19 mouse cellular contexts compared by ENCODE assay signal in the genomic region with DNA sequence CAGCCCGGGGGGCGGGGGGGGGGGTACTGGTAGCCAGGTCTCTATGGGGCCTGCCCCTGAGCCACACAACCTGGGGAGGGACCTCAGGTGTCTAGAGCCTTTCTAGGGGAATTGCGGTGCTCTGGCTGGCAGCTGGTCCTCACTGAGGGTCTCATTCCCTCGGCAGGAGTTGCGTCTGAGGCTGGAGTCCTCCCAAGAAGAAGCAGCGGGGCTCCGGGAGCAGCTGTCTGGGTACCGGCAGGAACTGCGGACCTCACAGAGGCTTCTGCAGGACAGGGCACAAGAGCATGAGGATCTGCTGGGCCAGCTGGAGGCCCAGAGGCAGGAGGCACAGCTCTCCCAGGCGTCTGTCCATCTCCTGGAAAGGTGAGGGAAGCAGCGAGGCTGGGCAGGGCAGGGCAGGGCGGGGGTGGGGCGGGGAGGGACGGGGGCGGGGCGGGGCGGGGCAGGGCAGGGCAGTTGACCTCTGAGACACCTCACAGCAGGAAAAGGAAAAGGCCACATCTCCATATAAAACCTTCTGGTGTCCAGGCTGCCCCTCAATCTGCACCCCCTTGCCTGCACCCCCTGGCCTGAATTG. TPM values are rescaled to one million over a fixed set of nuclear protein-coding genes. Genes with fewer than 3 reads are reported as not detected.
DNase-seq lines count a peak whose midpoint lies in the region; ATAC-seq lines count a peak whose summit lies in the region.
"Had no signal": no experiment of that assay in that cellular context is flagged by ENCODE, and none has a peak within 500 bp of the region (broad histone marks: within the 10 kb centered on the region; RNA-seq: fewer than 3 reads in every experiment).

No protein-coding gene starts in this region.

- peak overlapping the region; percentile 36 for H3K4me2 ChIP-seq in kidney, embryonic 15.5 days
- peak overlapping the region; percentile 36 for H3K4me2 ChIP-seq in embryonic facial prominence, embryonic 13.5 days
- peak overlapping the region; percentile 26; the same call in 1 of the 2 replicates for H3K4me2 ChIP-seq in midbrain, embryonic 13.5 days (replicated peaks)
- H3K4me2 ChIP-seq: heart, embryonic 15.5 days; limb, embryonic 15.5 days had no signal

- H3K4me3 ChIP-seq in kidney, embryonic 15.5 days (replicated peaks), result no peak overlapping the region
- no peak overlapping the region for H3K4me3 ChIP-seq in embryonic facial prominence, embryonic 13.5 days
- no peak overlapping the region for H3K4me3 ChIP-seq in midbrain, embryonic 13.5 days (replicated peaks)
- H3K4me3 ChIP-seq: heart, embryonic 15.5 days; limb, embryonic 15.5 days had no signal

- no peak for ATAC-seq in kidney, embryonic 15.5 days (replicated peaks; ENCODE audit: low FRiP score)
- no peak for ATAC-seq in embryonic facial prominence, embryonic 13.5 days (ENCODE audit: insufficient number of reproducible peaks, insufficient read depth, low FRiP score, low TSS enrichment, low read depth)
- no peak for ATAC-seq in midbrain, embryonic 13.5 days
- ATAC-seq: forebrain, embryonic 14.5 days; inflammation-experienced regulatory T-cells, adult 6 months had no signal

- H3K36me3 ChIP-seq in kidney, embryonic 15.5 days, result no peaks in the 10 kb centered on the region
- H3K36me3 ChIP-seq in embryonic facial prominence, embryonic 13.5 days, result no peaks in the 10 kb centered on the region
- no peaks in the 10 kb centered on the region for H3K36me3 ChIP-seq in midbrain, embryonic 13.5 days
- H3K36me3 ChIP-seq: G1E; heart, embryonic 15.5 days; limb, embryonic 15.5 days had no signal

- peak; percentile 20 for DNase-seq in embryo, embryonic 11 days
- DNase-seq in embryo, embryonic 10.5 days (ENCODE audit: low spot score), result no peak
- no peak for DNase-seq in kidney, adult 18-20 months
- no peak for DNase-seq in thymus, adult 18-20 months
- no peak for DNase-seq in spleen, postnatal 4 days (ENCODE audit: low spot score in 2 of 2)
- DNase-seq: adrenal gland, postnatal 36 days; gastrocnemius, postnatal 14 days; lung, adult 2 months; right cerebral cortex, adult 18-20 months had no signal

- H3K9ac ChIP-seq in kidney, embryonic 15.5 days, result no peak overlapping the region
- peak overlapping the region; percentile 49; the same call in 1 of the 2 replicates for H3K9ac ChIP-seq in embryonic facial prominence, embryonic 13.5 days
- peak overlapping the region; percentile 46; the same call in 1 of the 2 replicates for H3K9ac ChIP-seq in midbrain, embryonic 13.5 days (replicated peaks)
- H3K9ac ChIP-seq: heart, embryonic 15.5 days; limb, embryonic 15.5 days had no signal

- whole genome bisulfite sequencing in kidney, embryonic 15.5 days, result 11% methylated on average over 16 of the region's 17 CpGs
- 10% methylated on average over 11 of the region's 17 CpGs for WGBS in embryonic facial prominence, embryonic 13.5 days
- 9% methylated on average over 11 of the region's 17 CpGs for WGBS in midbrain, embryonic 13.5 days

- peaks cover 26% of the 10 kb centered on the region for H3K4me1 ChIP-seq in kidney, embryonic 15.5 days
- H3K4me1 ChIP-seq in embryonic facial prominence, embryonic 13.5 days, result peaks cover 3% of the 10 kb centered on the region; the same call in 1 of the 2 replicates
- H3K4me1 ChIP-seq in midbrain, embryonic 13.5 days (replicated peaks), result peaks cover 6% of the 10 kb centered on the region; the same call in 1 of the 2 replicates
- H3K4me1 ChIP-seq: heart, embryonic 15.5 days had no signal

- H3K9me3 ChIP-seq in kidney, embryonic 15.5 days (replicated peaks), result no peaks in the 10 kb centered on the region
- H3K9me3 ChIP-seq in embryonic facial prominence, embryonic 13.5 days, result no peaks in the 10 kb centered on the region
- no peaks in the 10 kb centered on the region for H3K9me3 ChIP-seq in midbrain, embryonic 13.5 days
- H3K9me3 ChIP-seq: G1E; heart, embryonic 15.5 days; limb, embryonic 15.5 days had no signal

- peaks cover 13% of the 10 kb centered on the region for H3K27me3 ChIP-seq in kidney, embryonic 15.5 days
- peaks cover 13% of the 10 kb centered on the region for H3K27me3 ChIP-seq in embryonic facial prominence, embryonic 13.5 days
- H3K27me3 ChIP-seq in midbrain, embryonic 13.5 days, result peaks cover 15% of the 10 kb centered on the region

- H3K27ac ChIP-seq in kidney, embryonic 15.5 days, result no peak overlapping the region
- no peak overlapping the region for H3K27ac ChIP-seq in embryonic facial prominence, embryonic 13.5 days
- H3K27ac ChIP-seq in midbrain, embryonic 13.5 days, result no peak overlapping the region
- H3K27ac ChIP-seq: heart, embryonic 15.5 days; limb, embryonic 15.5 days had no signal

RNA-seq across cellular contexts. Expression of a gene that starts 22.3 kb away (rescaled TPM):
- polyA plus RNA-seq in kidney, embryonic 15.5 days (2015; fragmentation: Nextera tagmentation; extraction: Ambion mirVana), result 0.19 and 0.25 TPM in 2 replicates
- polyA plus RNA-seq in embryonic facial prominence, embryonic 13.5 days (2015; fragmentation: Nextera tagmentation; extraction: Ambion mirVana), result 0.04 and 0.08 TPM in 2 replicates
- polyA plus RNA-seq in midbrain, embryonic 13.5 days (2015; fragmentation: Nextera tagmentation; extraction: Ambion mirVana), result 0.12 and 0.24 TPM in 2 replicates
- polyA plus RNA-seq: G1E; inflammation-experienced regulatory T-cells, adult 6 months had no signal

RNA-seq across cellular contexts. Expression of a gene that starts 30.1 kb away (rescaled TPM):
- 1.2 and 1.4 TPM in 2 replicates for polyA plus RNA-seq in kidney, embryonic 15.5 days (2015; fragmentation: Nextera tagmentation; extraction: Ambion mirVana)
- 1.3 and 1.4 TPM in 2 replicates for polyA plus RNA-seq in embryonic facial prominence, embryonic 13.5 days (2015; fragmentation: Nextera tagmentation; extraction: Ambion mirVana)
- not detected in 2 replicates for polyA plus RNA-seq in midbrain, embryonic 13.5 days (2015; fragmentation: Nextera tagmentation; extraction: Ambion mirVana)
- polyA plus RNA-seq: cortical plate, adult 2 months; G1E; inflammation-experienced regulatory T-cells, adult 6 months; neural tube, embryonic 14.5 days had no signal

RNA-seq across cellular contexts. Expression of a gene that starts 44.8 kb away (rescaled TPM):
- polyA plus RNA-seq in kidney, embryonic 15.5 days (2015; fragmentation: Nextera tagmentation; extraction: Ambion mirVana), result 11.1 and 14.7 TPM in 2 replicates
- polyA plus RNA-seq in embryonic facial prominence, embryonic 13.5 days (2015; fragmentation: Nextera tagmentation; extraction: Ambion mirVana), result 13.8 and 23.0 TPM in 2 replicates
- polyA plus RNA-seq in midbrain, embryonic 13.5 days (2015; fragmentation: Nextera tagmentation; extraction: Ambion mirVana), result 5.8 and 6.7 TPM in 2 replicates
- polyA plus RNA-seq: G1E had no signal

RNA-seq across cellular contexts. Expression of a gene that starts 55.8 kb away (rescaled TPM):
- polyA plus RNA-seq in kidney, embryonic 15.5 days (2015; fragmentation: Nextera tagmentation; extraction: Ambion mirVana), result 0.38 TPM in 1 of 2 replicates, not detected in the other
- 0.25 TPM in 1 of 2 replicates, not detected in the other for polyA plus RNA-seq in embryonic facial prominence, embryonic 13.5 days (2015; fragmentation: Nextera tagmentation; extraction: Ambion mirVana)
- not detected in 2 replicates for polyA plus RNA-seq in midbrain, embryonic 13.5 days (2015; fragmentation: Nextera tagmentation; extraction: Ambion mirVana)
- polyA plus RNA-seq: cortical plate, adult 2 months; forebrain, embryonic 14.5 days; G1E; heart, embryonic 15.5 days; inflammation-experienced regulatory T-cells, adult 6 months; limb, embryonic 15.5 days; lung, adult 2 months; neural tube, embryonic 14.5 days had no signal
